Mouse (Mus musculus) urinary bladder, postnatal 25 days (tissue): ENCODE data around the gene Gm20854.
"Not testable (repeated sequence)": the region's sequence is repeated elsewhere in the genome, so short reads cannot be mapped to it uniquely, and the experiment has no call there.

ENCODE experiments used
- DNase-seq: peaks from one replicate; pipeline ENCODE4 v3.0.0; 2022; ENCODE audit warnings: low spot score

The Gm20854 gene

DNA sequence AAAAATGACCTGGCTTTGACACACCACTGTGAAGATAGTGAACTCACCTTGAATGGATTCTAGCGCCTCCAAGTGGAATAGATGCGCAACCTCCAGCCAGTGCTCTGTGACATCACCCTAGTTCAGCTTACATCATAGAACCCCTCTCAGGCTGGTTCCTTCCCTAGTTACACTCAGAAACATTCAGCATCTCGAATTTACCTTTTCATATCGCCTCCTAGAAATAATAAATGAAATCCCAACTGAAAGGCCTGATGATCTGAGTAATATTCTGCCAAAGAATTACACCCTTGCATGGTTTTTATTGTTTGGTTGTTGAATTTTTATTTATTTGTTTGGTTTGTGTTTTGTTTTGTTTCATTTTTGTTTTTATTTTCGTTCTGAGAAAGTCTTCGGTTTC, at the start of gene Gm20854:
Gm20854 (minus strand) TSS at position 101 of the 400 bp plus-strand sequence.
- not testable (repeated sequence) for DNase-seq
